Mouse (Mus musculus): Measurements from ENCODE around the gene Sorcs1.

Gene Sorcs1

GRCm38 (mm10) chr19:50418962-50419720 is 259.3 kb downstream of the Sorcs1 start:
- no peak for DNase-seq

DNA sequence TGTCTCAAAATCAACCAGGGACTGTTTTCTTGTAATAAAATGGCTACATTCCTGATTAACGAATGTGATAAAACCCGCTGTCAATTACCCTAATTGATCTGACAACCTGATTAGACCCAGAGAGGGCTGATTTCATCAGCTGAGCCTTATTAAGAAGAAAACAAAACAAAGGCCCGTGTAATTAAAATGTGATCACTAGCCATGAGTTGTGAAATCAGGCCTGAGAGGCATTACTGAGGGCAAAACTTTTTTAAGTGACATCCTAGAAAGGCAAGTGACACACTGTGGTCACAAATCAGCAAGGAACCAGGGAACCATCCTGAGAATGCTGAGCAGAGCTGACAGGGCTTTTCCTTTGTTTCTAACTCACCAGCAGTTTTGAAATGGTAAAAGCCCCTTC is 267.9 kb downstream of the Sorcs1 start:
- no peak for DNase-seq

DNA sequence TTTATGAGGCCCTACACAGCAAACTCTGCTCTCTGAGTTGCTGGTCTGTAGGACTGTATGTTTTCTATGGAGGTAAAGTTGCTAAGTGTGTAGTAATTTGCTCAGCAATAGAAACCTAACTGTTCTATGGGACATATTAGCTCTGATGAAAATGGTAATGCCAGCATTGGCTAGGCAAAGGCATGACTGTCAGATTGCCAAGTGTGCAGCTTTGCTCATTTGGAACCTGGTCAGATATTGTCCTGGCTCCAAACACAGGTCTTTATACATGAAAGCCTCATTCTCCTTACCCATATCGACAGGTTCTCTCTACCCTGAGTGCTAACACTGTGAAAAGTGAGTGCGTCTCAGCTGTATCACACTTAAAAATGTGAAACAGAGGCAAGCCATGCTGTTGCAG is 280.1 kb downstream of the Sorcs1 start:
- DNase-seq, result no peak

- no peak for DNase-seq
Observed at GRCm38 (mm10) chr19:50395731-50396130, 282.7 kb downstream of the Sorcs1 start.

- DNase-seq, result no peak
Observed at GRCm38 (mm10) chr19:50394101-50394500, 284.3 kb downstream of the Sorcs1 start.

- no peak for DNase-seq
Observed at GRCm38 (mm10) chr19:50389925-50390552, 288.4 kb downstream of the Sorcs1 start.

DNA sequence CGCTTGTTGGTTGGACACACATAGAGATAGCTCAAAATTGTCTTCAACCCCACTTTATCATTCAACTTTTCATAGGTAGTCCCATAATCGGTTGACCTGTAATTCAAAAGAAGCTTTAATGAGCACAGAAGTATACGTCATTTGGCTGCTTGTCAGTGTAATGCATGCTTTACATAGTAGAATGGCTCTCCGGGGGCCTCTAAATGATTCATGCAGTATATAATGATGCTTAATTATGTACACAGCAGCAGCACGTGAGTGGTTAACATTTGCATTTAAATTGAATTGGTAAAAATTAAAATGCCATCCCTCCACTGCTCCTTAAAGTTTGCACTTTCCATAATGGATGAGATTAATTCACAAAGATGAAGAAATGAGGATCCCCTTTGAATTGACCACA is 299.5 kb downstream of the Sorcs1 start:
- DNase-seq, result no peak

DNA sequence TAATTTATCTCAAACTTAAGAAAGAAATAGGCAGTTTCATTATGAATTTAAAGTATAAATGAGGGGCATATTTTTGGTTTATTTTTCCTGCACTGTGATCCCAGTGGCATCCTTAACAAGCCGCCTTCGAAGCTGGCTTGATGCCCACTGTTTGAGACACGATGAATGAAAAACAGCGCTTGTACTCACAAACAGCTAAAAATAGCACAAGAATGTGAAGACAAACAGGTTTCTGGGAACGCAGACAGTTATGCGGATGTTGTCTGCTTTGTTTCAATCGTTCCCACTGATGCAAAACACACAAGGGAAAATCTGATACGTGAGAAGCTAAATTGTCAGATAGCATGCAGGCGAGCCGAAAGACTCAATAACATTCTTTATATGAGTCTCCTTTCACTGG is 303.7 kb downstream of the Sorcs1 start:
- no peak for DNase-seq

DNA sequence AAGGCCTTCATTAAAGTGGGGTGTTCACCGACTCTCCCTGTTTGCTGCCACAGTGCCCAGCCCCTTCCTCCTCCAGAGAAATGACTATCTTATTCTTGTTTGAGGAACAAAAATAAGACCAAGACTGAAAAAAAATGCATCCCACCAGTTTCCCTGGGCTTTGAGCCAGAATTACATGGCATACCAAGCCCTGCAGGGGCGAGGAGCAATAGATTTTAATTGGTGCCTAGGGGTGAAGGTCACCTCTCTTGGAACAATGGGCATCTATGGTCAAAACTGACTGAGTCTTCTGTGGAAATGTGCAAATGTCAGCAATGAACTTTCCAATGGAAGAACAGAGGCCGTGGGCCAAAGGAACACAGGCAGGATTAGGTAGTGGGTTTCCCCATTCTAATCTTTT is 312.0 kb downstream of the Sorcs1 start:
- no peak for DNase-seq

DNA sequence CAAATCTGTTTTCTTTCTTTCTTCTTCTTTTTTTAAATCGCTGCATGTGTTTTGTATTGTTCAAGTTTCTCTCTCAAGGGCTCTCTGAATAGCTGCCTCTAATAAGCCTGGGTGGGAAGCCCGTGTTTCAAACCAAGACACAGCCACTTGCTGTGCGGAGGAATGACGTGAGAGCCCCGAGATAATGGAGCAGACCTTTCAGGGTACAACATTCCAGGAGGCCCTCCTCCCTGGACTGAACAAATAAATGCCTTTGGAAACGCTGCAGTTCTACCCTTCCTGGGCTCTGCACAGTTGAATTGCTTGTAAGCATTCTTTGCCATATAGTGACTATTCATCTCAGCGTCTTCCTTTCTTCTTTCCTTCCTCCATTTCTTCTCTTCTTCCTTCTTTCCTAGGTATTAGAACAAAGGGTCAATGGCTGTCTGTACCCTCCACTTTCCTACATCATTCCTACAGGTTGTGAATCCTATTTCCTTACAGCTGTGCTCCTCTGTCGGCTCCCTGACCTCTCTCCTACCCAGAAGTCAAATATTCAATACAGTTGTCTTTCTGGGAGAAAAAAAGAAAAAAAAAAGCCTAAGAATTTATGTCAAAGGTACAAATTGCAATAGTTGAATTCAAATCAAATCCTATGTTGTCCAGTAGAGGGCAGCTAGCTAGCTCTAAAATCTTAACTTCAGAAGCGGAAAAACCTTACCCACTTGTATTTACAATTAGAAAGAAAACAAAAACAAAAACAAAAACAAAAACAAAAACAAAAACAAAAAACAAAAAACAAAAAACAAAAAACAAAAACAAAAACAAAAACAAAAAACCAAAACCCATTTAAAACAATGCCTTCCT is 315.6 kb downstream of the Sorcs1 start:
- DNase-seq, result no peak

GRCm38 (mm10) chr19:50358561-50358960 is 319.9 kb downstream of the Sorcs1 start:
- DNase-seq, result no peak

DNA sequence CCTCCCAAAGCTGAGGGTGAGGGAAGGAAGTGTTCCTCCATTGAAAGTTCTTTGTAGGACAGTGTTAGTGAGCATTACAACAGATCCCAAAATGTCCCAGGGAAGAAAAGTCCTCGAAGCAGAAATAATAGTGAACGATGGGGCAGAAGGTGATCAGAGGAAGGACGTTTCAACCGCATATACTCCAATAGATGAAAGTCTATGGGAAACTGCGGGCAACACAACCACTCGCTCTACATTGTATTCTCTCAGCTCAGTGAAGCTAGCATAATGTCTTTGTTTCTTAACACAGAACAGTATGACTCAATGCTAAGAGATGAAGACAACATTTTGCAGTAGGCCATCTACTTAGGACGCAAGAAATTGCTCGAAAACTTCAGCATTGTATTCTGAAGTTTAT is 339.2 kb downstream of the Sorcs1 start:
- DNase-seq, result no peak

- DNase-seq, result no peak
Observed at GRCm38 (mm10) chr19:50336751-50337150, 341.7 kb downstream of the Sorcs1 start.

DNA sequence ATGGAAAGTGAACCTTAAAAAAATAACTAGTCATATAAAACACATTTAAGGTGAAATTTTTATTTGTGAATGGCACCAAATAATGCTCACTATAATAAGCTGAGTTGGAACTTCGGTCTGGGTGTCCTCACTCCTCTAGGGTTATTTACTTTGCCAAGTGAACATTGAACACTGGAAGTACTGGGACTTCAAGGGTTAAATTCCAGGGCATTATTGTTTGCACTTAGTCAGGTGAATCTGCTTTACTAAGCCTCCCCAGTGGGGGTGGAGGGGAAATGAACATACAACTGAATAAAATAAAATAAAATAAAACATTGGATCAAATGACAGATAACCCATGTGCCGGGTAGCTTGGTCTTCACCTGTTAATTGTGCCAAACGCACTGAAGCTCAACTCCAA is 347.3 kb downstream of the Sorcs1 start:
- DNase-seq, result no peak

GRCm38 (mm10) chr19:50327804-50328203 is 350.6 kb downstream of the Sorcs1 start:
- DNase-seq, result peak; percentile 80

DNA sequence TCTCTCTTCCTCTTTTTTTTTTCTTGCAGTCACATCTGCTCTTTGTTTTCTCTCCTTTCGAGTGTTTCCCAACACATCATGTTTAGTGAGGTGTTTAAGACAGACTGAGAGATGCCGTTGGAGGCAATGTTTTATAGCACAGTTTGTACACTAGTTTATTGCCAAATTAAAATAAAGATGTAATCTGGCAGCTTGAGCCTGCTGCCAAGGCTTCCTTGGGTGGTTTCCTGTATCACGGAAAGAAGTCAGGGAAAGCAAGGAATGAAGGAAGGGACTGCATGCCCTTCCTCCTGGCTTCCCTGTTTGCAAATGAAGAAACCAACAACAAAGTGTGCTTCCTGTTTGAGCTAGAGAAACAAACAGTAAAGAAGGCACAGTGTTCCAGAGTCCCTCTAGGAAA is 352.3 kb downstream of the Sorcs1 start:
- no peak for DNase-seq

- peak; percentile 85 for DNase-seq
Observed at GRCm38 (mm10) chr19:50325686-50326085, 352.8 kb downstream of the Sorcs1 start.

DNA sequence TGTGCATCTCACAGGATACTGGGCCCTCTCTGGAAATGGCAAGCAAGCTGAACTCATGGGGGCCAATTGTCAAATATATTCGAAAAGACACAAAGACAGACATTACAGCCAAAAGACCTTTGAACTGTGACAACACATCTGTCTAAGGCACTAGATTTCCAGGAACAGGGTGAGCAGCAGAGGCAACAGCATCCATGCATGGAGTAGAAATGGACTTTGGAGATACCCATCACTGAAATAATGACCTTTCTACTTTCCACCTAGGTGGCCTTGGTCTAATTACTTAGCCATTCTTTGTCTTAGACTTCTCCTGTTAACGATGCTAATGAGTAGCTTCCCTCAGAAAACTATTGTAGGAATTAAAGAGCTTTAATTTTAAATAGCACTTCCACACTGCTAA is 371.4 kb downstream of the Sorcs1 start:
- no peak for DNase-seq

DNA sequence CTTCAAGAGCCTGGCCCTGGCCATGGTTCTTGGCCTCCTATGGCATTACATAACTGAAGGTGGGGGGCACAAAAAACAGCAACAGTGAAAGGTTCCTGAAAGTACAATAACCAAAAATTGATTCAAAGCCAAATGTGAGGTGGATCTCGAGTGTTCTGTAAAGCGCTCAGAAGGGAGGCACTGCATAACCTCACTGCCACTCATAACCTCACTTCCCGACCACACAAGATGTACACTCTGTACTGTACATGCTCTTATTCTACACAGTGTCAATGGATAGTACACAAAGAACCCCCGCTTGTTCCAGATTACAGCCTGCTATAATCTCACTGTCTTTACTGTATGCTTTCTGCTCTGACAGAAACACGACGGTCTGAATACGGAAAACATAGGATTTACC is 384.2 kb downstream of the Sorcs1 start:
- DNase-seq, result no peak

DNA sequence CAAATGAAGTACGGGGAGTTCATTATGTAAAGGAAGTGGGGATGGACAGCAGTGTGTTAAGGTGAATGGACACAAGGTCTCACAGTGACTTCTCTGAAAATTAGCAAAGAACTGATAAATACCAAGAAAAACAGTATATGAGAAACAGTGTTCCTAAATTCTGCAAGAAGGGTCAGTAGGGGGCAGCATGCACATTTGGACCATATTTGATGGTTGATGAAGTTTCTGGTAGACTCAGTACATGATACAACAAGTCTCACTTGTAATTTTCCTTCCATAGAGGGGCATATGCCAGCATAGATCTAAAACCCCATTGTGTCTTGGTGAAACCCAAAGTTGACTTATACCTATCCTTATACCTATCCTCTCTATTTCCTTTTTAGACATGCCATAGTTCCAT is 414.0 kb downstream of the Sorcs1 start:
- no peak for DNase-seq

DNA sequence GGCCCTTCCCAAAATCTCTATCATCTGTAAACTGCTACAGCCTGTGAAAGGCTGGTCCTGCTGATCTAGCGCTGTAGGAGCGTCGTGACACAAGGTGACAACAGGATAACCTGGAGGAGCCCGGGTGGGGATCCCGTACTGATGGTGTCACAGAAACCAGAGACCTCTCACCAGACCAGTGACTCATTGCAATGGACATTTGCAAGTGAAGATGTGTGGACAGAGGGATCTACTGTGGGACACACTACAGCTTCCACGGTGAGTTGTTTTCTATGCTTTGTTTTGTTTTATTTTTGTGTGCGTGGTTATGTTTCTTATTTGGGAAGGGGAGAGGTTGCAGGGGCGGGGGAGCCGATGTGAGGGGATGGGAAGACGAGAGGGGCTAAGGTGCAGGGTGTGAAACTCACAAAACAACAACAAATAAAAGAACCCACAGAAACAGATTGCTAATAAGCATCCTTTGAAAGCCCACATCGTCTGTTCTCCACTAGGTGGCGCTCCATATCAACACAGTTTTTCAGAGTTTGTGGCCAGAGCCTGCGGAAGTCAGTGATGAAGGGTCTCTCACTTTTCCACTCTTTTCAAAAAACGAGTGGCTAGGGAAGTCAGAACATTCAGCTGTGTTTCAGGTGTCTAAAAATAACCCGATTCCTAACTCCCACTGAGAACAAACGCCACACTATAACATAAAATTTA is 419.6 kb downstream of the Sorcs1 start:
- no peak for DNase-seq

- no peak for DNase-seq
Observed at GRCm38 (mm10) chr19:50220476-50220875, 458.0 kb downstream of the Sorcs1 start.
